Mouse (Mus musculus) ovary, postnatal 14 days (tissue): ENCODE results near the gene Lims1.

Experiments used
- DNase-seq: peaks from one replicate; pipeline ENCODE4 v3.0.0; 2022; ENCODE audit warnings: low spot score

Lims1 gene

GRCm38 (mm10) chr10:58350600-58350999 is 27.3 kb downstream of the Lims1 start:
- DNase-seq: no peak

- DNase-seq: no peak
Observed at GRCm38 (mm10) chr10:58351670-58352069, 28.4 kb downstream of the Lims1 start.

- DNase-seq: no peak
Observed at GRCm38 (mm10) chr10:58352364-58352763, 29.1 kb downstream of the Lims1 start.

GRCm38 (mm10) chr10:58354561-58354960 is 31.3 kb downstream of the Lims1 start:
- no peak for DNase-seq

GRCm38 (mm10) chr10:58356460-58356859 is 33.2 kb downstream of the Lims1 start:
- DNase-seq: no peak

GRCm38 (mm10) chr10:58359123-58359522 is 35.9 kb downstream of the Lims1 start:
- DNase-seq: no peak

- no peak for DNase-seq
Observed at GRCm38 (mm10) chr10:58359952-58360351, 36.7 kb downstream of the Lims1 start.

GRCm38 (mm10) chr10:58362745-58363144 is 39.5 kb downstream of the Lims1 start:
- DNase-seq: no peak

- no peak for DNase-seq
Observed at GRCm38 (mm10) chr10:58364770-58365515, 41.7 kb downstream of the Lims1 start.

GRCm38 (mm10) chr10:58368791-58369706 is 45.8 kb downstream of the Lims1 start:
- no peak for DNase-seq

GRCm38 (mm10) chr10:58369707-58370093 is 46.4 kb downstream of the Lims1 start:
- DNase-seq: no peak

GRCm38 (mm10) chr10:58370143-58370542 is 46.9 kb downstream of the Lims1 start:
- no peak for DNase-seq

- DNase-seq: no peak
Observed at GRCm38 (mm10) chr10:58370559-58370958, 47.3 kb downstream of the Lims1 start.

- no peak for DNase-seq
Observed at GRCm38 (mm10) chr10:58371279-58371842, 48.1 kb downstream of the Lims1 start.

- no peak for DNase-seq
Observed at GRCm38 (mm10) chr10:58372430-58373030, 49.3 kb downstream of the Lims1 start.

- no peak for DNase-seq
Observed at GRCm38 (mm10) chr10:58373829-58374228, 50.6 kb downstream of the Lims1 start.

- no peak for DNase-seq
Observed at GRCm38 (mm10) chr10:58377592-58378197, 54.4 kb downstream of the Lims1 start.

GRCm38 (mm10) chr10:58378380-58378779 is 55.1 kb downstream of the Lims1 start:
- DNase-seq: no peak

- DNase-seq: no peak
Observed at GRCm38 (mm10) chr10:58379699-58380098, 56.4 kb downstream of the Lims1 start.

GRCm38 (mm10) chr10:58381904-58382303 is 58.6 kb downstream of the Lims1 start:
- DNase-seq: no peak

GRCm38 (mm10) chr10:58382621-58383101 is 59.4 kb downstream of the Lims1 start:
- no peak for DNase-seq

- no peak for DNase-seq
Observed at GRCm38 (mm10) chr10:58383282-58383681, 60.0 kb downstream of the Lims1 start.
